Mouse (Mus musculus): ENCODE data around the gene Hs3st5. TPM values are rescaled to one million over a fixed set of nuclear protein-coding genes. Genes with fewer than 3 reads are reported as not detected.

Hs3st5 gene
- polyA plus RNA-seq, 1 experiment from 2014 or later = 1.3 TPM

- Histone ChIP-seq H3K4me1 (0 out of 2 replicates have a peak, but pooled peaks cover 3% of the 10 kb centered on the region), H3K27ac (replicated peaks) (no peak overlapping the region), H3K36me3 (no peaks in the 10 kb centered on the region), H3K27me3 (ENCODE audit: low read depth, poor library complexity, severe bottlenecking) (no peaks in the 10 kb centered on the region), H3K9me3 (replicated peaks) (no peaks in the 10 kb centered on the region), H3K4me3 (no peak overlapping the region)
- 75% methylated on average over 1 of the region's 1 CpGs for WGBS
- no peak for DNase-seq (ENCODE audit: low spot score)
Observed at GRCm38 (mm10) chr10:36754471-36754870, 247.9 kb downstream of the Hs3st5 start.

GRCm38 (mm10) chr10:36773595-36773994 lies 267.0 kb downstream of the Hs3st5 start:
- H3K27ac ChIP-seq (replicated peaks) = no peak overlapping the region
- no peak overlapping the region for H3K4me3 ChIP-seq
- DNase-seq (ENCODE audit: low spot score) = no peak
- no peaks in the 10 kb centered on the region for H3K9me3 ChIP-seq (replicated peaks)
- no peaks in the 10 kb centered on the region for H3K4me1 ChIP-seq
- no peaks in the 10 kb centered on the region for H3K27me3 ChIP-seq (ENCODE audit: low read depth, poor library complexity, severe bottlenecking)
- no peaks in the 10 kb centered on the region for H3K36me3 ChIP-seq

- H3K4me3 ChIP-seq = no peak overlapping the region
- H3K4me1 ChIP-seq = no peaks in the 10 kb centered on the region
- no peak for DNase-seq (ENCODE audit: low spot score)
- WGBS = 87% methylated on average over 6 of the region's 6 CpGs
- H3K36me3 ChIP-seq = no peaks in the 10 kb centered on the region
- no peaks in the 10 kb centered on the region for H3K9me3 ChIP-seq (replicated peaks)
- H3K27ac ChIP-seq (replicated peaks) = no peak overlapping the region
- H3K27me3 ChIP-seq (ENCODE audit: low read depth, poor library complexity, severe bottlenecking) = no peaks in the 10 kb centered on the region
Observed at GRCm38 (mm10) chr10:36774898-36775297, 268.3 kb downstream of the Hs3st5 start.

- no peaks in the 10 kb centered on the region for H3K4me1 ChIP-seq
- WGBS = 66% methylated on average over 1 of the region's 1 CpGs
- no peak overlapping the region for H3K4me3 ChIP-seq
- H3K9me3 ChIP-seq (replicated peaks) = no peaks in the 10 kb centered on the region
- no peaks in the 10 kb centered on the region for H3K36me3 ChIP-seq
- DNase-seq (ENCODE audit: low spot score) = no peak
- H3K27me3 ChIP-seq (ENCODE audit: low read depth, poor library complexity, severe bottlenecking) = no peaks in the 10 kb centered on the region
- H3K27ac ChIP-seq (replicated peaks) = no peak overlapping the region
Observed at GRCm38 (mm10) chr10:36781641-36782040, 275.0 kb downstream of the Hs3st5 start.

- no peak overlapping the region for H3K4me3 ChIP-seq
- H3K27me3 ChIP-seq (ENCODE audit: low read depth, poor library complexity, severe bottlenecking) = no peaks in the 10 kb centered on the region
- H3K9me3 ChIP-seq (replicated peaks) = no peaks in the 10 kb centered on the region
- H3K36me3 ChIP-seq = no peaks in the 10 kb centered on the region
- 89% methylated on average over 7 of the region's 7 CpGs for WGBS
- no peak overlapping the region for H3K27ac ChIP-seq (replicated peaks)
- H3K4me1 ChIP-seq = no peaks in the 10 kb centered on the region
- DNase-seq (ENCODE audit: low spot score) = no peak
Observed at GRCm38 (mm10) chr10:36786970-36787369, 280.4 kb downstream of the Hs3st5 start.

GRCm38 (mm10) chr10:36791771-36792170 lies 285.2 kb downstream of the Hs3st5 start:
- no peak for DNase-seq (ENCODE audit: low spot score)

GRCm38 (mm10) chr10:36795311-36795710 lies 288.7 kb downstream of the Hs3st5 start:
- Histone ChIP-seq H3K4me3 (no peak overlapping the region), H3K27me3 (ENCODE audit: low read depth, poor library complexity, severe bottlenecking) (no peaks in the 10 kb centered on the region), H3K9me3 (replicated peaks) (no peaks in the 10 kb centered on the region), H3K27ac (replicated peaks) (no peak overlapping the region), H3K4me1 (no peaks in the 10 kb centered on the region), H3K36me3 (no peaks in the 10 kb centered on the region)
- DNase-seq (ENCODE audit: low spot score) = no peak

More at GRCm38 (mm10) chr10:36791771-36792170, 285.2 kb downstream of the Hs3st5 start:
- H3K27ac ChIP-seq (replicated peaks) = no peak overlapping the region
- no peaks in the 10 kb centered on the region for H3K4me1 ChIP-seq
- 44% methylated on average over 2 of the region's 2 CpGs for WGBS
- H3K4me3 ChIP-seq = no peak overlapping the region
- no peaks in the 10 kb centered on the region for H3K36me3 ChIP-seq
- H3K9me3 ChIP-seq (replicated peaks) = no peaks in the 10 kb centered on the region
- H3K27me3 ChIP-seq (ENCODE audit: low read depth, poor library complexity, severe bottlenecking) = no peaks in the 10 kb centered on the region

GRCm38 (mm10) chr10:36800925-36801482 lies 294.4 kb downstream of the Hs3st5 start:
- 41% methylated on average over 2 of the region's 2 CpGs for WGBS
- DNase-seq (ENCODE audit: low spot score) = no peak
- H3K36me3 ChIP-seq = no peaks in the 10 kb centered on the region
- H3K4me1 ChIP-seq = peaks cover 18% of the 10 kb centered on the region
- H3K9me3 ChIP-seq (replicated peaks) = no peaks in the 10 kb centered on the region
- H3K4me3 ChIP-seq = no peak overlapping the region
- H3K27me3 ChIP-seq (ENCODE audit: low read depth, poor library complexity, severe bottlenecking) = no peaks in the 10 kb centered on the region
- H3K27ac ChIP-seq (replicated peaks) = no peak overlapping the region

GRCm38 (mm10) chr10:36803705-36804104 lies 297.1 kb downstream of the Hs3st5 start:
- Histone ChIP-seq H3K27me3 (ENCODE audit: low read depth, poor library complexity, severe bottlenecking) (no peaks in the 10 kb centered on the region), H3K9me3 (replicated peaks) (no peaks in the 10 kb centered on the region), H3K4me3 (no peak overlapping the region), H3K36me3 (no peaks in the 10 kb centered on the region), H3K4me1 (peaks cover 18% of the 10 kb centered on the region), H3K27ac (replicated peaks) (peak overlapping the region; percentile 42; the same call in 1 of the 2 replicates)
- DNase-seq (ENCODE audit: low spot score) = peak; percentile 24
- WGBS = 15% methylated on average over 2 of the region's 2 CpGs

GRCm38 (mm10) chr10:36805265-36805664 lies 298.7 kb downstream of the Hs3st5 start:
- 73% methylated on average over 4 of the region's 4 CpGs for WGBS
- Histone ChIP-seq H3K36me3 (no peaks in the 10 kb centered on the region), H3K4me1 (peaks cover 18% of the 10 kb centered on the region), H3K4me3 (no peak overlapping the region), H3K27ac (replicated peaks) (no peak overlapping the region), H3K9me3 (replicated peaks) (no peaks in the 10 kb centered on the region), H3K27me3 (ENCODE audit: low read depth, poor library complexity, severe bottlenecking) (no peaks in the 10 kb centered on the region)
- DNase-seq (ENCODE audit: low spot score) = no peak

- no peak for DNase-seq (ENCODE audit: low spot score)
- H3K27ac ChIP-seq (replicated peaks) = no peak overlapping the region
- H3K4me3 ChIP-seq = no peak overlapping the region
- H3K4me1 ChIP-seq = peaks cover 18% of the 10 kb centered on the region
- H3K36me3 ChIP-seq = no peaks in the 10 kb centered on the region
- H3K9me3 ChIP-seq (replicated peaks) = no peaks in the 10 kb centered on the region
- H3K27me3 ChIP-seq (ENCODE audit: low read depth, poor library complexity, severe bottlenecking) = no peaks in the 10 kb centered on the region
- WGBS = 90% methylated on average over 5 of the region's 5 CpGs
Observed at GRCm38 (mm10) chr10:36805788-36806187, 299.2 kb downstream of the Hs3st5 start.

- Histone ChIP-seq H3K4me1 (peaks cover 21% of the 10 kb centered on the region), H3K36me3 (no peaks in the 10 kb centered on the region), H3K9me3 (replicated peaks) (no peaks in the 10 kb centered on the region), H3K27ac (replicated peaks) (no peak overlapping the region), H3K4me3 (no peak overlapping the region), H3K27me3 (ENCODE audit: low read depth, poor library complexity, severe bottlenecking) (no peaks in the 10 kb centered on the region)
- DNase-seq (ENCODE audit: low spot score) = no peak
- 69% methylated on average over 5 of the region's 5 CpGs for WGBS
Observed at GRCm38 (mm10) chr10:36807007-36807406, 300.4 kb downstream of the Hs3st5 start.

GRCm38 (mm10) chr10:36818867-36819266 lies 312.3 kb downstream of the Hs3st5 start:
- no peak overlapping the region for H3K4me3 ChIP-seq
- no peak for DNase-seq (ENCODE audit: low spot score)

GRCm38 (mm10) chr10:36829079-36829478 lies 322.5 kb downstream of the Hs3st5 start:
- Histone ChIP-seq H3K27me3 (ENCODE audit: low read depth, poor library complexity, severe bottlenecking) (no peaks in the 10 kb centered on the region), H3K36me3 (no peaks in the 10 kb centered on the region), H3K27ac (replicated peaks) (no peak overlapping the region), H3K4me3 (no peak overlapping the region), H3K4me1 (no peaks in the 10 kb centered on the region), H3K9me3 (replicated peaks) (no peaks in the 10 kb centered on the region)
- 81% methylated on average over 3 of the region's 3 CpGs for WGBS
- DNase-seq (ENCODE audit: low spot score) = no peak

More at GRCm38 (mm10) chr10:36818867-36819266, 312.3 kb downstream of the Hs3st5 start:
- Histone ChIP-seq H3K4me1 (no peaks in the 10 kb centered on the region), H3K27me3 (ENCODE audit: low read depth, poor library complexity, severe bottlenecking) (no peaks in the 10 kb centered on the region), H3K36me3 (no peaks in the 10 kb centered on the region), H3K27ac (replicated peaks) (no peak overlapping the region), H3K9me3 (replicated peaks) (no peaks in the 10 kb centered on the region)
